7 mouse cellular contexts compared by ENCODE assay signal in genomic region chr2:69722273-69722649, GRCm38 (mm10). TPM values are rescaled to one million over a fixed set of nuclear protein-coding genes. Genes with fewer than 3 reads are reported as not detected.
A peak's percentile ranks its signal among the peaks of the same experiment; 100 is the strongest.
DNase-seq lines count a peak whose midpoint lies in the region; ATAC-seq and TF ChIP-seq lines count a peak whose summit lies in the region.

TSS of gene Ppig (plus strand) at chr2:69722545.

- peak within 1 kb of the TSS; percentile 99 for H3K27ac ChIP-seq in testis, adult 2 months (ENCODE audit: control insufficient read depth, insufficient read depth, low read depth, low read length)
- peak within 1 kb of the TSS; percentile 89 for H3K27ac ChIP-seq in embryonic facial prominence, embryonic 14.5 days (replicated peaks; ENCODE audit: low read depth, low read length)
- H3K27ac ChIP-seq in heart, postnatal 0 days (ENCODE audit: low read depth) = peak within 1 kb of the TSS; percentile 85
- peak within 1 kb of the TSS; percentile 9; the same call in 1 of the 2 replicates for H3K27ac ChIP-seq in limb, embryonic 11.5 days (replicated peaks; ENCODE audit: low read depth, low read length)

- no peaks in the 10 kb centered on the region for H3K36me3 ChIP-seq in testis, adult 2 months (ENCODE audit: control insufficient read depth, insufficient read depth, low read length)
- H3K36me3 ChIP-seq in embryonic facial prominence, embryonic 14.5 days (ENCODE audit: control insufficient read depth, insufficient read depth, low read length) = no peaks in the 10 kb centered on the region
- H3K36me3 ChIP-seq in heart, postnatal 0 days (replicated peaks; ENCODE audit: control insufficient read depth, insufficient read depth, low read length) = no peaks in the 10 kb centered on the region
- no peaks in the 10 kb centered on the region for H3K36me3 ChIP-seq in limb, embryonic 11.5 days (ENCODE audit: control insufficient read depth, insufficient read depth, low read length)

- no peaks in the 10 kb centered on the region for H3K27me3 ChIP-seq in testis, adult 2 months (ENCODE audit: control insufficient read depth, insufficient read depth, low read length)
- no peaks in the 10 kb centered on the region for H3K27me3 ChIP-seq in embryonic facial prominence, embryonic 14.5 days (replicated peaks; ENCODE audit: control insufficient read depth, insufficient read depth, low read length)
- no peaks in the 10 kb centered on the region for H3K27me3 ChIP-seq in heart, postnatal 0 days (ENCODE audit: control insufficient read depth, insufficient read depth, low read length)
- H3K27me3 ChIP-seq in limb, embryonic 11.5 days (ENCODE audit: control insufficient read depth, insufficient read depth, low read length) = no peaks in the 10 kb centered on the region

- ATAC-seq in embryonic facial prominence, embryonic 14.5 days (ENCODE audit: low read depth) = no peak; the same call in 1 of the 2 replicates
- no peak for ATAC-seq in heart, postnatal 0 days (ENCODE audit: insufficient read depth, low read depth)
- 0 out of 2 replicates have a peak, but pooled peaks have one; percentile 1 for ATAC-seq in limb, embryonic 11.5 days (ENCODE audit: insufficient number of reproducible peaks, low FRiP score, low TSS enrichment, low read depth)
- ATAC-seq in neutrophil, adult 5-6 weeks (ENCODE audit: extremely low read depth, insufficient number of reproducible peaks, low FRiP score, poor library complexity, severe bottlenecking) = no peak

- peak within 1 kb of the TSS; percentile 57 for H3K4me2 ChIP-seq in embryonic facial prominence, embryonic 14.5 days (ENCODE audit: low read depth, low read length)
- peak within 1 kb of the TSS; percentile 70 for H3K4me2 ChIP-seq in heart, postnatal 0 days (ENCODE audit: low read depth, low read length)
- H3K4me2 ChIP-seq in limb, embryonic 11.5 days (ENCODE audit: low read depth, severe bottlenecking) = peak within 1 kb of the TSS; percentile 71

- peaks cover 5% of the 10 kb centered on the region; the same call in 1 of the 2 replicates for H3K4me1 ChIP-seq in testis, adult 2 months (ENCODE audit: control insufficient read depth, insufficient read depth, low read length)
- peaks cover 8% of the 10 kb centered on the region for H3K4me1 ChIP-seq in embryonic facial prominence, embryonic 14.5 days (ENCODE audit: control insufficient read depth, insufficient read depth, low read length)
- peaks cover 7% of the 10 kb centered on the region for H3K4me1 ChIP-seq in heart, postnatal 0 days (ENCODE audit: control insufficient read depth, insufficient read depth)
- H3K4me1 ChIP-seq in limb, embryonic 11.5 days (ENCODE audit: control insufficient read depth, insufficient read depth, low read length) = no peaks in the 10 kb centered on the region

- no peak for DNase-seq in testis, postnatal 14 days (ENCODE audit: low spot score)
- peak; percentile 1 for DNase-seq in embryonic facial prominence, embryonic 14.5 days (ENCODE audit: low spot score)
- peak; percentile 7 for DNase-seq in heart, postnatal 0 days (ENCODE audit: low spot score)
- no peak for DNase-seq in limb, embryonic 11.5 days (ENCODE audit: low spot score)
- no peak for DNase-seq in testis, postnatal 10 days (ENCODE audit: low spot score)

- H3K9me3 ChIP-seq in embryonic facial prominence, embryonic 14.5 days (ENCODE audit: control insufficient read depth, low read length) = no peaks in the 10 kb centered on the region
- H3K9me3 ChIP-seq in heart, postnatal 0 days (replicated peaks; ENCODE audit: control insufficient read depth, low read length) = no peaks in the 10 kb centered on the region
- H3K9me3 ChIP-seq in limb, embryonic 11.5 days (ENCODE audit: control insufficient read depth, low read length) = no peaks in the 10 kb centered on the region

- WGBS in embryonic facial prominence, embryonic 14.5 days = 4% methylated on average over 12 of the region's 12 CpGs
- WGBS in heart, postnatal 0 days = 5% methylated on average over 12 of the region's 12 CpGs
- WGBS in limb, embryonic 11.5 days = 6% methylated on average over 12 of the region's 12 CpGs

- peak within 1 kb of the TSS; percentile 83 for H3K9ac ChIP-seq in embryonic facial prominence, embryonic 14.5 days (ENCODE audit: low read depth, low read length)
- peak within 1 kb of the TSS; percentile 83 for H3K9ac ChIP-seq in heart, postnatal 0 days (replicated peaks; ENCODE audit: low read depth, low read length)
- peak within 1 kb of the TSS; percentile 79 for H3K9ac ChIP-seq in limb, embryonic 11.5 days (ENCODE audit: low read length)

- TF ChIP-seq CTCF in testis, adult 2 months (IDR thresholded peaks at IDR 0.05; ENCODE audit: control insufficient read depth, insufficient read depth, insufficient replicate concordance, low read depth, low read length) = no peak
- TF ChIP-seq CTCF in heart, postnatal 0 days (IDR thresholded peaks at IDR 0.05; ENCODE audit: low read depth) = no peak

- no peak for TF ChIP-seq POLR2A in testis, adult 2 months (IDR thresholded peaks at IDR 0.05; ENCODE audit: control insufficient read depth, low read depth, low read length)

- H3K4me3 ChIP-seq in testis, adult 2 months (ENCODE audit: control insufficient read depth, low read depth, low read length) = peak within 1 kb of the TSS; percentile 100
- H3K4me3 ChIP-seq in embryonic facial prominence, embryonic 14.5 days (ENCODE audit: low read depth, low read length) = peak within 1 kb of the TSS; percentile 78
- peak within 1 kb of the TSS; percentile 78 for H3K4me3 ChIP-seq in heart, postnatal 0 days (ENCODE audit: low read depth, low read length)
- H3K4me3 ChIP-seq in limb, embryonic 11.5 days (ENCODE audit: low read depth, low read length) = peak within 1 kb of the TSS; percentile 63

- no peak for TF ChIP-seq EP300 in heart, postnatal 0 days (IDR thresholded peaks at IDR 0.05; ENCODE audit: low read depth)

RNA-seq across cellular contexts. Expression of gene Ppig, which starts in this region (rescaled TPM):
- polyA plus RNA-seq in testis, adult 2 months (2012; rRNA removed) = 8.4 and 15.3 TPM in 2 replicates
- polyA plus RNA-seq in embryonic facial prominence, embryonic 14.5 days (2014; fragmentation: Nextera tagmentation; extraction: Ambion mirVana) = 119 and 127 TPM in 2 replicates
- 3.6 and 19.9 TPM in 2 replicates for total RNA-seq in heart, postnatal 0 days (2014; rRNA removed; ENCODE audit: low replicate concordance)
- polyA plus RNA-seq in heart, postnatal 0 days (2015; fragmentation: Nextera tagmentation; extraction: Ambion mirVana) = 87.8 and 91.6 TPM in 2 replicates
- polyA plus RNA-seq in limb, embryonic 11.5 days (2014; fragmentation: Nextera tagmentation; extraction: Ambion mirVana) = 138 and 150 TPM in 2 replicates
- 81.8 and 105 TPM in 2 replicates for total RNA-seq in neutrophil, adult 5-6 weeks (2017)

Comparison
In these comparisons a context has a peak if more than half of its experiments do, and no peak if none do; other contexts are left out.
1. H3K27ac ChIP-seq: peak in every context shown above with its lines; median percentile 99 in testis, adult 2 months; 89 in embryonic facial prominence, embryonic 14.5 days; 85 in heart, postnatal 0 days; 9 in limb, embryonic 11.5 days.
2. DNase-seq: peak in embryonic facial prominence, embryonic 14.5 days (single experiment) and heart, postnatal 0 days (single experiment); none in testis, postnatal 14 days (single experiment), limb, embryonic 11.5 days (single experiment) and testis, postnatal 10 days (single experiment).
3. Peak in every context shown above with its lines, with median percentiles within 50 percentile points of each other: H3K4me3 ChIP-seq, H3K4me2 ChIP-seq and H3K9ac ChIP-seq.